Mouse (Mus musculus) forebrain, postnatal 0 days (tissue): ENCODE results near the gene Pgap1. TPM values are rescaled to one million over a fixed set of nuclear protein-coding genes. Genes with fewer than 3 reads are reported as not detected.

Experiments
- ATAC-seq: fragments of 200-750 bp; cut with Nextera tagmentation; 2 replicates; pipeline ENCODE4 v1.8.0; 2017; ENCODE audit warnings: mild to moderate bottlenecking, moderate library complexity
- DNase-seq: peaks from one replicate; pipeline ENCODE4 v3.0.0-alpha.2; 2015
- H3K27ac ChIP-seq: fragments of 300-500 bp; sonication (generic); 2 replicates; pipeline ENCODE4 v1.5.1; 2014; ENCODE audit warnings: low read depth, mild to moderate bottlenecking, antibody characterized with exemption, low read length, moderate library complexity, mixed read lengths
- H3K27me3 ChIP-seq: fragments of 300-500 bp; sonication (generic); 2 replicates; pipeline ENCODE4 v1.6.1; 2014; ENCODE audit warnings: mild to moderate bottlenecking, low read length, mixed read lengths; ENCODE audit not compliant: insufficient read depth
- H3K36me3 ChIP-seq: fragments of 300-500 bp; sonication (generic); 2 replicates; pipeline ENCODE4 v1.6.1; 2014; ENCODE audit warnings: mild to moderate bottlenecking, moderate library complexity; ENCODE audit not compliant: insufficient read depth
- H3K4me1 ChIP-seq: fragments of 300-500 bp; sonication (generic); 2 replicates; pipeline ENCODE4 v1.6.1; 2014; ENCODE audit warnings: antibody characterized with exemption; ENCODE audit not compliant: insufficient read depth
- H3K4me2 ChIP-seq: fragments of 300-500 bp; sonication (generic); 2 replicates; pipeline ENCODE4 v1.6.1; 2014; ENCODE audit warnings: low read depth, mild to moderate bottlenecking, moderate library complexity
- H3K4me3 ChIP-seq: fragments of 300-500 bp; sonication (generic); 2 replicates; pipeline ENCODE4 v1.5.1; 2014; ENCODE audit warnings: low read depth, low read length, mixed read lengths
- H3K9ac ChIP-seq: fragments of 300-500 bp; sonication (generic); 2 replicates; pipeline ENCODE4 v1.6.1; 2014; ENCODE audit warnings: mild to moderate bottlenecking
- H3K9me3 ChIP-seq: fragments of 300-500 bp; sonication (generic); 2 replicates; pipeline ENCODE4 v1.6.1; 2016; ENCODE audit warnings: low read length
- CTCF ChIP-seq: sonication (generic); IDR thresholded peaks from 2 replicates; pipeline ENCODE4 v1.5.1; 2016; ENCODE audit warnings: antibody characterized with exemption, control low read depth, low read depth
- WGBS: fragments of 180-500 bp; shearing (Covaris S2); extraction: QIAGEN DNeasy Blood & Tissue Kit; methylation state at CpG from one replicate; pipeline ENCODE4 v1.1.7; 2014; 5-methylcytosine and 5-hydroxymethylcytosine counted together
- polyA plus RNA-seq: library from polyadenylated mRNA; unstranded; fragments of >200 nt; fragmentation: Nextera tagmentation; extraction: Ambion mirVana; gene quantifications from 2 replicates; pipeline ENCODE4 v1.2.1, GENCODE M21; 2015
- total RNA-seq: library from RNA; depleted of rRNA; stranded (reverse); fragments of >200 nt; gene quantifications from 2 replicates; pipeline ENCODE4 v1.2.3, GENCODE M21; 2014

The Pgap1 gene
- total and polyA plus RNA-seq, 2 experiments from 2014 or later, result 18.2 to 87.2 TPM

- TF ChIP-seq CTCF, result no peak
- H3K36me3 ChIP-seq, result peaks cover 17% of the 10 kb centered on the region
- ATAC-seq (no peak), DNase-seq (no peak)
- H3K4me2 ChIP-seq, result no peak overlapping the region
- H3K9me3 ChIP-seq, result no peaks in the 10 kb centered on the region
- H3K27me3 ChIP-seq, result no peaks in the 10 kb centered on the region
- H3K27ac ChIP-seq, result no peak overlapping the region
- WGBS, result 91% methylated on average over 5 of the region's 5 CpGs
- no peak overlapping the region for H3K9ac ChIP-seq
- H3K4me1 ChIP-seq, result no peaks in the 10 kb centered on the region
- no peak overlapping the region for H3K4me3 ChIP-seq
These were observed 37.4 kb downstream of the Pgap1 start for GRCm38 (mm10) chr1:54520062-54520577.

GRCm38 (mm10) chr1:54513836-54514235 lies 43.6 kb downstream of the Pgap1 start:
- Histone ChIP-seq H3K27ac (no peak overlapping the region), H3K36me3 (peaks cover 16% of the 10 kb centered on the region), H3K27me3 (no peaks in the 10 kb centered on the region), H3K9me3 (no peaks in the 10 kb centered on the region), H3K4me1 (no peaks in the 10 kb centered on the region), H3K4me3 (no peak overlapping the region), H3K4me2 (no peak overlapping the region), H3K9ac (no peak overlapping the region)
- 87% methylated on average over 1 of the region's 1 CpGs for WGBS
- TF ChIP-seq CTCF, result peak; percentile 47; the same call in 1 of the 2 replicates
- ATAC-seq (no peak), DNase-seq (peak; percentile 9)

- TF ChIP-seq CTCF, result no peak
- WGBS, result 85% methylated on average over 2 of the region's 2 CpGs
These were observed 59.0 kb downstream of the Pgap1 start for GRCm38 (mm10) chr1:54498496-54498895.

GRCm38 (mm10) chr1:54496254-54496653 lies 61.2 kb downstream of the Pgap1 start:
- Histone ChIP-seq H3K27me3 (no peaks in the 10 kb centered on the region), H3K9me3 (no peaks in the 10 kb centered on the region), H3K4me2 (no peak overlapping the region), H3K9ac (no peak overlapping the region), H3K27ac (no peak overlapping the region), H3K4me3 (no peak overlapping the region), H3K4me1 (no peaks in the 10 kb centered on the region), H3K36me3 (peaks cover 28% of the 10 kb centered on the region)
- ATAC-seq (no peak), DNase-seq (no peak)
- whole genome bisulfite sequencing, result 91% methylated on average over 1 of the region's 1 CpGs
- no peak for TF ChIP-seq CTCF

More at GRCm38 (mm10) chr1:54498496-54498895, 59.0 kb downstream of the Pgap1 start:
- Histone ChIP-seq H3K9me3 (no peaks in the 10 kb centered on the region), H3K27ac (no peak overlapping the region), H3K4me2 (no peak overlapping the region), H3K4me3 (no peak overlapping the region), H3K4me1 (no peaks in the 10 kb centered on the region), H3K9ac (no peak overlapping the region), H3K36me3 (peaks cover 20% of the 10 kb centered on the region), H3K27me3 (no peaks in the 10 kb centered on the region)
- ATAC-seq, result no peak
- no peak for DNase-seq

- H3K4me2 ChIP-seq, result no peak overlapping the region
- H3K27me3 ChIP-seq, result no peaks in the 10 kb centered on the region
- no peaks in the 10 kb centered on the region for H3K4me1 ChIP-seq
- no peak for TF ChIP-seq CTCF
- no peak overlapping the region for H3K27ac ChIP-seq
- no peak overlapping the region for H3K9ac ChIP-seq
- DNase-seq, result no peak
- H3K36me3 ChIP-seq, result peaks cover 29% of the 10 kb centered on the region
- H3K9me3 ChIP-seq, result no peaks in the 10 kb centered on the region
- whole genome bisulfite sequencing, result 97% methylated on average over 3 of the region's 3 CpGs
- H3K4me3 ChIP-seq, result no peak overlapping the region
- no peak for ATAC-seq
These were observed 64.0 kb downstream of the Pgap1 start for GRCm38 (mm10) chr1:54493496-54493895.

GRCm38 (mm10) chr1:54492435-54492841 lies 65.0 kb downstream of the Pgap1 start:
- Histone ChIP-seq H3K9me3 (no peaks in the 10 kb centered on the region), H3K4me2 (no peak overlapping the region), H3K27ac (no peak overlapping the region), H3K4me3 (no peak overlapping the region), H3K36me3 (peaks cover 37% of the 10 kb centered on the region), H3K4me1 (no peaks in the 10 kb centered on the region), H3K9ac (no peak overlapping the region), H3K27me3 (no peaks in the 10 kb centered on the region)
- peak; percentile 35 for TF ChIP-seq CTCF
- 78% methylated on average over 2 of the region's 2 CpGs for WGBS
- DNase-seq (no peak), ATAC-seq (peak; percentile 70)

GRCm38 (mm10) chr1:54484744-54485420 lies 72.6 kb downstream of the Pgap1 start:
- H3K36me3 ChIP-seq, result peaks cover 47% of the 10 kb centered on the region
- H3K27ac ChIP-seq, result no peak overlapping the region
- H3K27me3 ChIP-seq, result no peaks in the 10 kb centered on the region
- TF ChIP-seq CTCF, result no peak
- H3K9me3 ChIP-seq, result no peaks in the 10 kb centered on the region
- no peaks in the 10 kb centered on the region for H3K4me1 ChIP-seq
- ATAC-seq (peak; percentile 55), DNase-seq (peak; percentile 13)
- H3K4me3 ChIP-seq, result no peak overlapping the region
- H3K9ac ChIP-seq, result no peak overlapping the region
- 60% methylated on average over 3 of the region's 3 CpGs for WGBS
- H3K4me2 ChIP-seq, result no peak overlapping the region
